Mouse (Mus musculus) forebrain, embryonic 16.5 days (tissue): ENCODE measurements around the gene Lactb. TPM values are rescaled to one million over a fixed set of nuclear protein-coding genes. Genes with fewer than 3 reads are reported as not detected.
A peak's percentile ranks its signal among the peaks of the same experiment; 100 is the strongest.

ENCODE experiments used
- ATAC-seq: fragments of 200-750 bp; cut with Nextera tagmentation; 2 replicates; pipeline ENCODE4 v1.8.0; 2017; ENCODE audit warnings: mild to moderate bottlenecking, moderate library complexity
- H3K27ac ChIP-seq: fragments of 300-500 bp; sonication (generic); 2 replicates; pipeline ENCODE4 v1.5.1; 2014; ENCODE audit warnings: low read length, control low read depth
- H3K27me3 ChIP-seq: fragments of 300-500 bp; sonication (generic); replicated peaks from 2 replicates; pipeline ENCODE4 v1.6.1; 2014; ENCODE audit warnings: low read length; ENCODE audit not compliant: control insufficient read depth, insufficient read depth
- H3K36me3 ChIP-seq: fragments of 300-500 bp; sonication (generic); 2 replicates; pipeline ENCODE4 v1.6.1; 2014; ENCODE audit not compliant: control insufficient read depth, insufficient read depth
- H3K4me1 ChIP-seq: fragments of 300-500 bp; sonication (generic); replicated peaks from 2 replicates; pipeline ENCODE4 v1.6.1; 2014; ENCODE audit warnings: low read length; ENCODE audit not compliant: control insufficient read depth, insufficient read depth
- H3K4me2 ChIP-seq: fragments of 300-500 bp; sonication (generic); 2 replicates; pipeline ENCODE4 v1.6.1; 2014; ENCODE audit warnings: mild to moderate bottlenecking, low read length, control low read depth
- H3K4me3 ChIP-seq: fragments of 300-500 bp; sonication (generic); replicated peaks from 2 replicates; pipeline ENCODE4 v1.5.1; 2014; ENCODE audit warnings: mild to moderate bottlenecking, low read length, control low read depth
- H3K9ac ChIP-seq: fragments of 300-500 bp; sonication (generic); replicated peaks from 2 replicates; pipeline ENCODE4 v1.6.1; 2014; ENCODE audit warnings: low read depth, low read length, control low read depth
- H3K9me3 ChIP-seq: fragments of 300-500 bp; sonication (generic); 2 replicates; pipeline ENCODE4 v1.6.1; 2016; ENCODE audit warnings: low read length; ENCODE audit not compliant: control insufficient read depth
- WGBS: fragments of 180-500 bp; shearing (Covaris S2); extraction: QIAGEN DNeasy Blood & Tissue Kit; methylation state at CpG from one replicate; pipeline ENCODE4 v1.1.7; 2014; 5-methylcytosine and 5-hydroxymethylcytosine counted together
- polyA plus RNA-seq: library from polyadenylated mRNA; unstranded; fragments of >200 nt; fragmentation: Nextera tagmentation; extraction: Ambion mirVana; gene quantifications from 2 replicates; pipeline ENCODE4 v1.2.1, GENCODE M21; 2015

Gene Lactb
- 9.0 and 9.6 TPM in 2 replicates for polyA plus RNA-seq

DNA sequence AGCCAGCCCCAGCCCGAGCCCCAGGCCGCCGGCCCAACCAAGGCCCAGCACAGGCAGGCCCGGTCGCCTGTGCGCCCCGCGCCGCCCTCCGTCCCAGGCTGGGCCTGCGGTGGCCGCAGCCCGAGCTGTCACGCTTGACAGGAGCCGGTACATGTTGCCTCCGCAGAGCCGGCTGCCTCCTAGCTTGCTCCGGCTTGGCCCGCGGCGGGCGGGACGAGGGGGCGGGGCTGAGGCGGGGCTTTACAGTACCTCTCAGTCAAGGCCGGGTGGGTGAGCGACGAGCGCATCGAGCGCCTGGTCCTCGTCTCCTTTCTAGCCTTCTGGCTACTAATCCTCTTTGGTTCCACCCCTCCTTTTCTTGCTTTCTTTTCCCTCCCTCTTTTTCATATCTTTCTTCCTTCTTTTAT lies at the start of gene Lactb:
TSS of gene Lactb (minus strand) at position 246 of the 407 bp plus-strand sequence.
- Histone ChIP-seq H3K4me2 (peak within 1 kb of the TSS; percentile 58), H3K36me3 (no peaks in the 10 kb centered on the region), H3K27ac (peak within 1 kb of the TSS; percentile 84), H3K4me1 (peaks cover 8% of the 10 kb centered on the region), H3K27me3 (no peaks in the 10 kb centered on the region), H3K9me3 (no peaks in the 10 kb centered on the region), H3K9ac (peak within 1 kb of the TSS; percentile 85), H3K4me3 (peak within 1 kb of the TSS; percentile 94)
- WGBS, result under 1% methylated on average over 31 of the region's 32 CpGs
- peak; percentile 99 for ATAC-seq

DNA sequence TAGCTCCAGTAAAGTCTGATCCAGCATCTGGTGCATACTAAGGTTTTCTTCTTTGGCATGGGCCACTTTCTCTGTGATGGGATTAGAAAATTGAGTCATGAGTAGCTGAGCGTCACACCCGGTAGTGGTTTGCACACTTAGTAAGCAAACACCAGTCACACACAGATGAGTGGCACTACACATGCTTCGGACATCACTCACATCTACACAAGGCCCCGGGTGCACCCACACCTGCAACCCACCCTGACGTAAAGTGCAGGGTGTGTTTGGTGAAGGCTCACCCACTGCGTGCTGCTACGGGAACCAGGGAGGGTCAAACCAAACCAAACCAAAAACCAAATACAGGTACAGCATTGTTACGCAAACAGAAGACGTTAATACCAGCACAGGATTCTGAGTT lies 48.1 kb upstream of the Lactb start:
- 96% methylated on average over 9 of the region's 9 CpGs for WGBS

DNA sequence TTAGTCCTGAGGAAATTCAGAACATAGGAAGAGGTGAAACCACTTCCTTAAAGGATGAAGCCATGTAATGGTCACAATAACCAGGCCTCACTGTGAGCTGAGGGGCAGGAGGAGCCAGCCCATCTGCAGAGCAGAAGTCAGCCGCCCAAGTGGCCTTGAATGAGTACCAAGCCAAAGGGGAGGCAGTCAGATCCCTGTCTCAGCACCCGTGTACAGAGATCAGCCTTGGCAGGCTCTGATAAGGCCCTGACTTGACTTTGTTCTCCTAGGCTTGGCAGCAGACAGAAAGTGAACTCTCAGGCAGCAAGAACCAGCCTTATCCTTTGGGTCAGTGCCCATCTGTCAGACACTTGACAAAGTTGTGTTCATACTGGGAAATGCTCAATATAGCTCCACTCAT lies 44.8 kb upstream of the Lactb start:
- no peaks in the 10 kb centered on the region for H3K27me3 ChIP-seq
- 68% methylated on average over 2 of the region's 2 CpGs for WGBS
- H3K36me3 ChIP-seq, result 0 out of 2 replicates have a peak, but pooled peaks cover 3% of the 10 kb centered on the region
- no peak overlapping the region for H3K4me2 ChIP-seq
- no peak overlapping the region for H3K27ac ChIP-seq
- no peak overlapping the region for H3K9ac ChIP-seq
- no peak for ATAC-seq
- no peaks in the 10 kb centered on the region for H3K4me1 ChIP-seq
- H3K4me3 ChIP-seq, result no peak overlapping the region
- no peaks in the 10 kb centered on the region for H3K9me3 ChIP-seq

More for the DNA sequence above, 48.1 kb upstream of the Lactb start:
- 0 out of 2 replicates have a peak, but pooled peaks cover 3% of the 10 kb centered on the region for H3K36me3 ChIP-seq
- no peaks in the 10 kb centered on the region for H3K9me3 ChIP-seq
- ATAC-seq, result no peak
- H3K4me3 ChIP-seq, result no peak overlapping the region
- no peak overlapping the region for H3K9ac ChIP-seq
- no peaks in the 10 kb centered on the region for H3K4me1 ChIP-seq
- no peak overlapping the region for H3K4me2 ChIP-seq
- H3K27ac ChIP-seq, result no peak overlapping the region
- no peaks in the 10 kb centered on the region for H3K27me3 ChIP-seq

DNA sequence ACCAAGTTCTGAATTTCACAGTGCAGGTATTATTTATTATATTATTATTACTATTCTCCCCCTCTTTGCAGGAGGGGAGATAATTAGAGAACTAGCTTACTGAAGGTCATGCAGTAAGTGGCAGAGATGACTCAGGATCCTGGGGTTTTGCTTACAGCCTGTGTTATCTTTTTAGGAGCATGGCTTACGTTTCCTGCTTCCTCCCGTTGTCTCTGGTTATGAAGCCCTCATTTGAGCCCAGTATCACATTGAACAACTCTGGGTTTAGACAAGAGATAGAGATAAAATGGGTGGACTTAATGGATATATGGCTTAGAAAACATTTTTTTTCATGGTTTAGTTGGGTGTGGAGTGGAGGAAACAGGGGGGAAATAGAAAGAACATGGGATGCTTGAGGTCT lies 38.2 kb upstream of the Lactb start:
- ATAC-seq, result no peak
- Histone ChIP-seq H3K27ac (no peak overlapping the region), H3K4me3 (no peak overlapping the region), H3K27me3 (no peaks in the 10 kb centered on the region), H3K4me1 (no peaks in the 10 kb centered on the region), H3K9ac (no peak overlapping the region), H3K36me3 (no peaks in the 10 kb centered on the region), H3K4me2 (no peak overlapping the region), H3K9me3 (no peaks in the 10 kb centered on the region)
- WGBS, result 83% methylated on average over 2 of the region's 2 CpGs

DNA sequence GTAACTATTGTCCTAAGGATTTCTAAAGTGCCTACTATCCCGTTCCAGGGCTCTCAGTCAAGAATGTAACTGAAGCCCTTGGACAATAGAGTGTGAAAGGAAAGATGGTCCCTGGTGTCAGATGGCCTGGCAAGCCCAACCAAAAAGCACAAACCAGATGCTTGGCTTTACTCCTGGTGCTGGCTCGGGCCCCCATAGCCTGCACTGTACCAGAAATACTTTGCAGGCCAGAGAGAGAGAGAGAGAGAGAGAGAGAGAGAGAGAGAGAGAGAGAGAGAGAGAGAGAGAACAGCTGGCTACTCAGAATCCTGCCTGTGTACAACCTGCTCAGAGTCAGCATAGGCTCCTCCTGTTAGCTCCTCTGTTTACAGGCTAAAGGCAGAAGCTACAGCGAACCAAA lies 37.2 kb upstream of the Lactb start:
- H3K27me3 ChIP-seq, result no peaks in the 10 kb centered on the region

DNA sequence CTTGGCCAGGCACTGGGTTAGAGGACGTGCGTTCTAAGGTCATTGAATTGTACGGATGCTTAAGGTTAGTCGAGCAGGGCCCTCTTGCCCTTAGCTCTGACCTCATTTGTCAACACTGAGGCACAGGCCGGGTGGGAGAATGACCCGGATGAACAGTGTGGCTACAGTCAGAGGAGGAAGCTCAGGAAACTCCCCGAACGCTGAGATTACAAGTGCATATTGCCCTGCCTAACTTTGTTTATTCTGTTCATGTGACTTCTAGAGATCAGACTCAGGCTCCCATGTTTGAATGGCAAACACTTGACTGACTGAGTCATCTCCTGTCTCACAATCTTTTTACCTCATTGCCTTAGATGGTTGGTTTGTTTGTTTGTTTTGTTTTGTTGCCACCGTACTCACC lies 36.2 kb upstream of the Lactb start:
- no peak overlapping the region for H3K27ac ChIP-seq
- H3K9ac ChIP-seq, result no peak overlapping the region
- 92% methylated on average over 9 of the region's 9 CpGs for WGBS
- no peak overlapping the region for H3K4me3 ChIP-seq
- H3K4me2 ChIP-seq, result no peak overlapping the region
- no peaks in the 10 kb centered on the region for H3K36me3 ChIP-seq
- no peaks in the 10 kb centered on the region for H3K9me3 ChIP-seq
- no peak for ATAC-seq
- no peaks in the 10 kb centered on the region for H3K27me3 ChIP-seq
- no peaks in the 10 kb centered on the region for H3K4me1 ChIP-seq

More for the DNA sequence above, 37.2 kb upstream of the Lactb start:
- no peaks in the 10 kb centered on the region for H3K4me1 ChIP-seq
- no peaks in the 10 kb centered on the region for H3K36me3 ChIP-seq
- no peak for ATAC-seq
- H3K4me3 ChIP-seq, result no peak overlapping the region
- no peak overlapping the region for H3K4me2 ChIP-seq
- no peak overlapping the region for H3K27ac ChIP-seq
- H3K9ac ChIP-seq, result no peak overlapping the region
- 56% methylated on average over 3 of the region's 3 CpGs for WGBS
- H3K9me3 ChIP-seq, result no peaks in the 10 kb centered on the region

DNA sequence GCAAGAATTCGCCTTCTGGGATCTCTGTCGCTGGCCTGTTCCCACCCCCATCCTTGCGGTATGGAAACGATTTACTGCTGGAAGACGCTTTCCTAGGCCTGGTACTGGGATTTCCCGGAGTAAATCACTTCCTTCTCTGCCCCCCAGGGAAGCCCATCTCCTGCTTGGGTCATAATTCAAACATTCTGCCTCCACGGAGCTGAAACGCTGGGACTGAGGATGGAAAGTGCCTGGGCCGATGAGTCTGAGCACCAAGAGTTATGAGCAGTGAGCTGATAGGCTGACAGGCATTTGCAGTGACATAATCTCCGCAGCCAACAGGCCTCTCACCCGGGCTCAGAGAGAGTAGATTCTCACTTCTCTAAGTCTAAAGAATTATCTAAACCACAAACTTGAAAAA lies 33.5 kb upstream of the Lactb start:
- H3K9ac ChIP-seq, result no peak overlapping the region
- no peak overlapping the region for H3K4me2 ChIP-seq
- H3K4me3 ChIP-seq, result no peak overlapping the region
- H3K27me3 ChIP-seq, result no peaks in the 10 kb centered on the region
- H3K36me3 ChIP-seq, result no peaks in the 10 kb centered on the region
- no peak for ATAC-seq
- no peaks in the 10 kb centered on the region for H3K4me1 ChIP-seq
- WGBS, result 56% methylated on average over 11 of the region's 11 CpGs
- H3K9me3 ChIP-seq, result no peaks in the 10 kb centered on the region
- no peak overlapping the region for H3K27ac ChIP-seq

DNA sequence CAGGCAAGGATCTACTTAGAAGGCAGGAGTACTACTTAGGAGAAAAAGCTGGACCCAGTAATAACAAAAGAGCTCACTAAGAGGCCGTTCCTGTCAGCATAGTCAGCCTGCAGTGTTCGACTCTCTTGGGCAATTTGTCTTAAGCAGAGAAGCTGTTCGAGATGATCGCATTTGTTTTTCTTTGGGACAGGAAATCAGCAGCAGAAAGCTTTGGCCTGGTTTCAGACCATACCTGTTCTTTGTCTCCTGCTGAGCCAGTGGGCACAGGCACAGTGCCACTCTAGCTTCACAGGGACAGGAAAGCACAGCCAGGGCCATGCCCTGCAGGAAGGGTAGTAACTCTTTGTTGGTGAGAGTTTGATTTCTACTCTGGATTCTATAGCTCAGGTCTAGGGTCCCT lies 31.1 kb upstream of the Lactb start:
- H3K36me3 ChIP-seq, result no peaks in the 10 kb centered on the region
- no peak overlapping the region for H3K27ac ChIP-seq
- no peak overlapping the region for H3K9ac ChIP-seq
- 80% methylated on average over 4 of the region's 4 CpGs for WGBS
- no peaks in the 10 kb centered on the region for H3K4me1 ChIP-seq
- H3K4me3 ChIP-seq, result no peak overlapping the region
- no peak overlapping the region for H3K4me2 ChIP-seq
- H3K27me3 ChIP-seq, result no peaks in the 10 kb centered on the region
- H3K9me3 ChIP-seq, result no peaks in the 10 kb centered on the region
- ATAC-seq, result no peak

DNA sequence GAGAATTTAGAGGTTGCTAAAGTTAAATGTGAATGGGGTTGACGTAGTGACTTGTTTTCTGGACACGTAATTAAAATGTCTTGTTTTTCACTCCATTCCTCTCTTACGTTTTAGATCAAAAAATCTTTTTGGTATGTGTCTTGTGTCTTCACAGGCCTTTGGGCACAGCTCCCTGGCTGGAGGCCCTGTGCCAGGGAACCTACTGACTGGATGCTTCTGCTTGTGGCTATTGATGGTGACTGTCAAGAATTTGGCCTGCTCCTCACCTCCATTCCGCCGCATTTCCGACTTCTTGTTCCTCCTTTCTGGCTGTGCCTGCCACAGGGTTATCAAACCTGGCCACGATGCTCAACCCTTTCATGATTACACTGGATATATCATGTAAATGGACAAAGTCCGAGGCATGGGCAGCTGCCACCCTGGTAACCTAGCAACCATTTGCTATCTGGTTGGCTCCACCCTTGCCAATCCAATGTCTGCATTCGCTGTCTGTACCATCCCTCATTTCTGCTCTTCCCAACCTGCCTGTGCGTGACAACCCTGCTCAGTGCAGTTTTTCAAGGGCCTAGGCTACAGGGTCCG lies 30.0 kb upstream of the Lactb start:
- Histone ChIP-seq H3K4me1 (no peaks in the 10 kb centered on the region), H3K9me3 (no peaks in the 10 kb centered on the region), H3K27ac (no peak overlapping the region), H3K4me3 (no peak overlapping the region), H3K4me2 (no peak overlapping the region), H3K36me3 (no peaks in the 10 kb centered on the region), H3K27me3 (no peaks in the 10 kb centered on the region), H3K9ac (no peak overlapping the region)
- WGBS, result 74% methylated on average over 11 of the region's 11 CpGs
- ATAC-seq, result no peak

DNA sequence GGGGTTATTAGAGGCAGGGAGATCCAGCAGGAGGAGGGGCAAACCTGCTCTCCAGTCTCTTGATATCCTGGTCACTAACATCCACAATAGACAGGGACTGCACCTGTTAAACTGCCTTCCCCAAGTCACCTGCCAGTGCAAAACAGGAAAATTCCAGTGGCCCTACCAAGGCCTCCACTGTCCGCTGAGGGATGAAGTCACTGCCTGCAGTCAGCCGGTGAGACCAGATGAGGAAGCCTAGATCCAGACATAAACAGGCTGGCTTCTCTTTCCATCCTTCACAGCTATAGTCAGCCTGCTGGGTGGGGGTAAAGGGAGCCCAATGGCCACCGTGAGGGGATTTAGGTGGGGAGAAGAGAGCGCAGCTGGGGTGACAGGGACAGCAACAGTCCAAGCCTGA lies 28.4 kb upstream of the Lactb start:
- Histone ChIP-seq H3K27me3 (no peaks in the 10 kb centered on the region), H3K4me2 (no peak overlapping the region), H3K4me3 (no peak overlapping the region), H3K27ac (no peak overlapping the region), H3K9ac (no peak overlapping the region), H3K36me3 (no peaks in the 10 kb centered on the region), H3K4me1 (no peaks in the 10 kb centered on the region), H3K9me3 (no peaks in the 10 kb centered on the region)
- no peak for ATAC-seq
- WGBS, result 52% methylated on average over 4 of the region's 4 CpGs
